Comparison of ENCODE assay signal across 10 mouse cellular contexts in the genomic region with DNA sequence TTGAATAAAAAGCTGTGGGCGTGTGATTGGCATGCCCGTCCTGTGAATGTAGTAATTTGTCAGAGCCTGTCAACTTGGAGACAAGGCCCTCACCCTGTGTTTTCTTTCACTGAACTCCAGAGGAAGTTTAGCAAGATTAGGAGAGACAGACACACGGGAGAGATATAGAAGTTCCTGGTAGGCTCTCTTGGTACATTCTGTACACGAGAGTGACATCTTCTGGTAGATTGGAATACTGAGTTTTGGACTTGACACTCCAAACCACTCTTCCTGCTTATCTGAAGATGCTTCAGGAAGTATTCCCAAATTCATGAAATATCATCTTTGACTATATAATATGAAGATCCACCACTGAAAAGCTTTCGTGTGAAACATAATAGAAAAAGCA.
A peak's percentile ranks its signal among the peaks of the same experiment; 100 is the strongest.
DNase-seq lines count a peak whose midpoint lies in the region; ATAC-seq and TF ChIP-seq lines count a peak whose summit lies in the region.
"Had no signal": no experiment of that assay in that cellular context is flagged by ENCODE, and none has a peak within 500 bp of the region (broad histone marks: within the 10 kb centered on the region; RNA-seq: fewer than 3 reads in every experiment).

No protein-coding gene starts in this region.

- H3K36me3 ChIP-seq in heart, postnatal 0 days (replicated peaks; ENCODE audit: control insufficient read depth, insufficient read depth, low read length), result no peaks in the 10 kb centered on the region
- no peaks in the 10 kb centered on the region for H3K36me3 ChIP-seq in neural tube, embryonic 11.5 days (ENCODE audit: control insufficient read depth, insufficient read depth, low read length)
- no peaks in the 10 kb centered on the region for H3K36me3 ChIP-seq in forebrain, embryonic 16.5 days (ENCODE audit: control insufficient read depth, insufficient read depth)

- H3K27ac ChIP-seq in heart, postnatal 0 days (ENCODE audit: low read depth), result no peak overlapping the region
- H3K27ac ChIP-seq in neural tube, embryonic 11.5 days (ENCODE audit: low read depth, low read length), result no peak overlapping the region
- H3K27ac ChIP-seq in forebrain, embryonic 16.5 days (ENCODE audit: low read length), result no peak overlapping the region
- H3K27ac ChIP-seq: macrophage had no signal

- no peak for ATAC-seq in heart, postnatal 0 days (ENCODE audit: insufficient read depth, low read depth)
- 0 out of 2 replicates have a peak, but pooled peaks have one; percentile 21 for ATAC-seq in neural tube, embryonic 11.5 days (ENCODE audit: insufficient read depth, low FRiP score, low TSS enrichment)
- peak; percentile 77 for ATAC-seq in forebrain, embryonic 16.5 days

- peak; percentile 50 for TF ChIP-seq CTCF in heart, postnatal 0 days (IDR thresholded peaks at IDR 0.05; ENCODE audit: low read depth)

- 11% methylated on average over 5 of the region's 5 CpGs for WGBS in heart, postnatal 0 days
- 55% methylated on average over 5 of the region's 5 CpGs for WGBS in neural tube, embryonic 11.5 days
- WGBS in forebrain, embryonic 16.5 days, result 31% methylated on average over 5 of the region's 5 CpGs

- no peak overlapping the region for H3K4me2 ChIP-seq in heart, postnatal 0 days (ENCODE audit: low read depth, low read length)
- no peak overlapping the region for H3K4me2 ChIP-seq in neural tube, embryonic 11.5 days (ENCODE audit: low read depth)
- no peak overlapping the region for H3K4me2 ChIP-seq in forebrain, embryonic 16.5 days (ENCODE audit: low read length)

- TF ChIP-seq EP300 in heart, postnatal 0 days (IDR thresholded peaks at IDR 0.05; ENCODE audit: low read depth), result no peak

- H3K9me3 ChIP-seq in heart, postnatal 0 days (replicated peaks; ENCODE audit: control insufficient read depth, low read length), result no peaks in the 10 kb centered on the region
- no peaks in the 10 kb centered on the region for H3K9me3 ChIP-seq in neural tube, embryonic 11.5 days (ENCODE audit: control insufficient read depth, low read length)
- no peaks in the 10 kb centered on the region for H3K9me3 ChIP-seq in forebrain, embryonic 16.5 days (ENCODE audit: control insufficient read depth, low read length)

- intact Hi-C loops in heart, postnatal 25 days (cut with DNase I), result no loop called here

- no peak overlapping the region for H3K9ac ChIP-seq in heart, postnatal 0 days (replicated peaks; ENCODE audit: low read depth, low read length)
- no peak overlapping the region for H3K9ac ChIP-seq in neural tube, embryonic 11.5 days (ENCODE audit: low read length)
- H3K9ac ChIP-seq in forebrain, embryonic 16.5 days (replicated peaks; ENCODE audit: low read depth, low read length), result no peak overlapping the region

- peak; percentile 30 for DNase-seq in heart, postnatal 0 days (ENCODE audit: low spot score)
- DNase-seq in heart, adult 8-10 months (ENCODE audit: low spot score), result no peak
- no peak for DNase-seq in neural tube, embryonic 11.5 days (ENCODE audit: low spot score)
- DNase-seq in neural tube, embryonic 10.5 days (ENCODE audit: extremely low spot score, low spot score), result no peak
- DNase-seq in testis, postnatal 14 days (ENCODE audit: low spot score), result no peak
- DNase-seq in heart, postnatal 25 days (ENCODE audit: low spot score), result no peak
- DNase-seq in cerebellum, adult 11-12 months, result no peak

- H3K4me3 ChIP-seq in heart, postnatal 0 days (ENCODE audit: low read depth, low read length), result no peak overlapping the region
- no peak overlapping the region for H3K4me3 ChIP-seq in neural tube, embryonic 11.5 days (ENCODE audit: low read depth, low read length)
- H3K4me3 ChIP-seq in forebrain, embryonic 16.5 days (replicated peaks; ENCODE audit: low read length), result no peak overlapping the region
- H3K4me3 ChIP-seq: erythroblast, embryonic 14.5 days had no signal

- no peaks in the 10 kb centered on the region for H3K4me1 ChIP-seq in heart, postnatal 0 days (ENCODE audit: control insufficient read depth, insufficient read depth)
- H3K4me1 ChIP-seq in neural tube, embryonic 11.5 days (ENCODE audit: control insufficient read depth, insufficient read depth, low read length), result no peaks in the 10 kb centered on the region
- peaks cover 3% of the 10 kb centered on the region; the same call in 1 of the 2 replicates for H3K4me1 ChIP-seq in forebrain, embryonic 16.5 days (replicated peaks; ENCODE audit: control insufficient read depth, insufficient read depth, low read length)

- H3K27me3 ChIP-seq in heart, postnatal 0 days (ENCODE audit: control insufficient read depth, insufficient read depth, low read length), result no peaks in the 10 kb centered on the region
- no peaks in the 10 kb centered on the region for H3K27me3 ChIP-seq in neural tube, embryonic 11.5 days (ENCODE audit: control insufficient read depth, insufficient read depth, low read length)
- H3K27me3 ChIP-seq in forebrain, embryonic 16.5 days (replicated peaks; ENCODE audit: control insufficient read depth, insufficient read depth, low read length), result no peaks in the 10 kb centered on the region
